Mouse (Mus musculus) adrenal gland, postnatal 14 days (tissue): ENCODE results near the gene Tifa. TPM values are rescaled to one million over a fixed set of nuclear protein-coding genes. Genes with fewer than 3 reads are reported as not detected.

Source experiments
- DNase-seq: peaks from one replicate; pipeline ENCODE4 v3.0.0; 2021; ENCODE audit warnings: mixed read lengths
- total RNA-seq: library from RNA; stranded (reverse); gene quantifications from 2 replicates; pipeline ENCODE4 v1.2.3, GENCODE M21; 2021

Tifa gene
- total RNA-seq, 1 experiment from 2014 or later: 3.0 TPM

DNA sequence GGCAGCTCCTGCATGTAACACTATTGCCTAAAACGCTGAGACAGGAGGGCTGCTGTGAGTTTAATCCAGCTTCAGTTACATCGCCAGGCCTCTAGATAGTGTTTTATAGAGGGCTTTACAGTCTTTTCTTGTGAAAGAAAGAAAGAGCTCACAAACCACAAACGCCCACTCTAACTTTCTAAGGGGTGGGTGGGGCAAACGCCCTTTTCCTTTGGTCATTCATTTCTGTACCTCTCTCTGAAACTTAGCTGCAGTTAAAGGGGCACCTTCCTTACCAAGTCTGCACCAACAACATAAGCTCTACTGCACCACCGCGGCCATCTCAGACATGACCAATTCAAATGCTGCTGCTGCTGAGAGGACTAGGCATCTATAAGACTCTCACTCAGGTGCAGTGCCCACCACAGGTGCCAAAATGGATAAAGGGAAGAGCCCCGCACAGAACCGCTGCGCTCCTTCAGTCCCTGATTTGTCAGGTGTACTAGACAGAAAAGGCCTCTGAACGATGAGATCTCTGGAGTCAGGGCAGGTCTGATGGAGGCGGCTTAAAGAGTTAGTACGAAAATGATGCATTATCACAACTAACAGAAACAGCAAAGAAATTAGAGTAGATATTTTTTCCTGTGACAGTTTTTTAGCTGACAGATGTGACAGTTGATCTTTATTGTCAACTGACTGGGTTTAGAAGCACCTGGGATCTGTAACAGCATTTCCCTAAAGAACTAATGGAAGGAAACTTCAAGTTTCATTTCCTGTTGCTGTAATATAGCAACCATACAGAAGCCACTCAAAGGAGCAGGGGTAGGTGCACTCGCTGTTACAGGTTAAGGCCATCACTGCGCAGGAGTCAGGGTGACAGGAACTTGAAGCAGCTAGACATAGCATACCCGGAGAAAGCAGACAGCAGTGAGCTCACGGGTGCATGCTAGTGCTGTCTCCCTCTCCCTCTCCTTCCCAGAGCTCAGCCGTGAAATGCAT lies 34.6 kb downstream of the Tifa start:
- no peak for DNase-seq

GRCm38 (mm10) chr3:127826503-127826902 lies 36.9 kb downstream of the Tifa start:
- DNase-seq: no peak

- no peak for DNase-seq
Observed at GRCm38 (mm10) chr3:127827123-127827522, 37.5 kb downstream of the Tifa start.

GRCm38 (mm10) chr3:127830183-127830582 lies 40.6 kb downstream of the Tifa start:
- DNase-seq: no peak

- no peak for DNase-seq
Observed at GRCm38 (mm10) chr3:127831079-127831478, 41.5 kb downstream of the Tifa start.

DNA sequence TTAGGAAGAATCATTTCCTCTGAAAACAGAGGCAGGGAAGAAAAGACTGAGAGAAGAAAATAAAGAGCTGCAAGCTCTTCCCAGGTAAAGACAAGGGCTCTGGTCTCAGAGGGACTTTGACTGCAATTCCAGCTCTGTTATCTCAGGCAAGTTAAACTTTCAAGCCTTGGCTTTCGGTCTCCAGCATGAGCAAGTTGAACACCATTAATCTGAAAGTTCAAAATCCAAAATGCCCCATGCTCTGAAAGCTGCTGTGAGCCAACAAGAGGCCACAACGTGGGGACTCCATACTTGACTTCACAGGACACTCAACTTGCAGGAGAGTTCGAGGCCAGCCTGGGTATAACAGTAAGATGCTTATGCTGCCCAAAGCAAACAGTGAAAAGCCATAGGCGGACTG lies 44.4 kb downstream of the Tifa start:
- no peak for DNase-seq

- DNase-seq: no peak
Observed at GRCm38 (mm10) chr3:127835594-127835993, 46.0 kb downstream of the Tifa start.

DNA sequence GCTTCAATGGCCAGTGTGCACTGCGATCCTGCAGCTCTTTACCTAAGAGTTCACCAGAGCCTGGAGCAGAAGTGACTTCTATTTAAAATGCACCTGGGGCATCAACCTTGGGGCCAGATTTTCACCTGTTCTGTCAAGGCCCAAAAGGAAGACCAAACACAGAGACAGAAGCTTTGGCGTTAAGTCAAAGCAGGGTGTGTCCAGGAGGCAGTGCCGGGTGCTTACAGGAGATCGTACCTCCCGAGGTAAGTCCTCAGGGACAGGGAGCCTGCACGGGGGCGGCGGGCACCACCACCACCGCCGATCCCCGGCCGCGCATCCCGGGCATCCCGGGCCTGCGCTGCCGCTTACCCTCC lies 47.2 kb downstream of the Tifa start:
- DNase-seq: no peak

GRCm38 (mm10) chr3:127837154-127837865 lies 47.7 kb downstream of the Tifa start, which contains the start of gene Ap1ar:
TSS of gene Ap1ar (minus strand) at chr3:127837523.
- DNase-seq: peak; percentile 98

DNA sequence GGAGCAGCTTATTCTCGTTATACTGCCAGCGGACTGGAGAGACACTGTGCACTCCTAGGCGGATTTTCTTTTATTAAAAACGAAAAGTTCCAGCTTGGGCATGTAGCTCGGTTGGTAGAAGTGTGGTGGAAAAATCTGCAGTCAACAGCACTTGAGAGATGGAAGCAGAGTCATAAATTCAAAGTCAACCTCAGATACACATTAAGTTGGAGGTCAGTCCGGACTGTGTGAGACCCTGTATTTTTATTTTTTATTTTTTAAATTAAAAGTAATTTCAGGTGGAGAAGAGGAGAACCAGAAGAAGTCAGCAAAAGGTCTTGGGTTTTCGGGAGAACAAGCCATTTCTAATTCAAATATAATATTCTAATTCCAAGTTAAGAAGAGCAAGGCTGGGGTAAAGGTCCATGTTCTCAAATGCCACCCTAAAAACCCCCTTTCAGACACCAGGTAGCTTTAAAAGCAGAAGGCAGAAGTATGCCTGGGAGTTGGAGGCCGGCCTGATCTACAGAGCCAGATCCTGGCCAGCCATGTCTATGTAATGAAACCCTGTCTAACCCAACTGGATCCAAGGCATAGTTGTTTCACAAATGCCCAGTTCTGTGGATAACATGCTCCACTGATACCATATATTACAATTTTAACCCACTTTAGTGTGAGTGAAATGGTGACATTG lies 48.5 kb downstream of the Tifa start:
- no peak for DNase-seq

GRCm38 (mm10) chr3:127841926-127842325 lies 52.3 kb downstream of the Tifa start:
- DNase-seq: no peak

GRCm38 (mm10) chr3:127843324-127843940 lies 53.8 kb downstream of the Tifa start:
- DNase-seq: peak; percentile 37

DNA sequence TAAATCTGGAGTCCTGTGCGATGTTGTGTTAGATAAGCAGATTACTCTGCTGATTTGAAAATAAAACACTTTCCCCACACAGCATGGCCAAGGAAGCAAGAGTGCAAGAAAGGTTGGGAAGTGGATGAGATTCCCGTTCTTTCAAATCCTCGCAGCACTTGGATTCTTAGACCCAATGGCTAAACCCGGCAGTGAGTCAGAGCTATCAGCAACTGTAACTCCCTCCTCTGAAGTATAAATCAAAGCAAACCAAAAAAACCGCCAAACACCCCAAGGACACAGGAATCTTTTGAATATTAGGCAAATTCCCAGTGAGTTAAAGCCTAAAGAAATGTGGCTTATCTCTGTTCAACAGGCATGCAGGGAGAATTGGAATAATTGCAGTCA lies 54.3 kb downstream of the Tifa start:
- peak; percentile 51 for DNase-seq

- peak; percentile 66 for DNase-seq
Observed at GRCm38 (mm10) chr3:127848088-127848808, 58.6 kb downstream of the Tifa start.

GRCm38 (mm10) chr3:127849922-127850321 lies 60.3 kb downstream of the Tifa start:
- DNase-seq: no peak

GRCm38 (mm10) chr3:127850776-127851646 lies 61.4 kb downstream of the Tifa start:
- no peak for DNase-seq

DNA sequence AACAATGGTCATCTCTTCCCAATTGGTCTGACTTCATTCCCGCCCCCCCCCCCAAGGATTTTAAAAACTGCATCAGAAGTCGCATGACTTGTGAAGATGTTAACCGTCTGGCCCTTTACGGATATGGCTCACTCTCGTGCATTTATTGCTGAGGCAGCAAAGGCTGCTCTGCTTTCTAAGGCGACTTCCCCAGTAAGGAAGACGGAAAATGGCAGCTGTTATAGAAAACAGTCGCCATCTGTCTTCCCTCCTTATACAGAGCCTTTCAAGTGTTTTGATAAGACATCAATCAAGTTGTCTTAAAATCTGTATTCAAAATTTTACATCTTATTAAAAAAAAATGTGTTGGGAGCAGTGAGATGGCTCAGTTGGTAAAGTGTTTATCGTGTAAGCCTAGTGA lies 63.1 kb downstream of the Tifa start:
- DNase-seq: no peak

GRCm38 (mm10) chr3:127853431-127854206 lies 64.0 kb downstream of the Tifa start:
- DNase-seq: peak; percentile 84

DNA sequence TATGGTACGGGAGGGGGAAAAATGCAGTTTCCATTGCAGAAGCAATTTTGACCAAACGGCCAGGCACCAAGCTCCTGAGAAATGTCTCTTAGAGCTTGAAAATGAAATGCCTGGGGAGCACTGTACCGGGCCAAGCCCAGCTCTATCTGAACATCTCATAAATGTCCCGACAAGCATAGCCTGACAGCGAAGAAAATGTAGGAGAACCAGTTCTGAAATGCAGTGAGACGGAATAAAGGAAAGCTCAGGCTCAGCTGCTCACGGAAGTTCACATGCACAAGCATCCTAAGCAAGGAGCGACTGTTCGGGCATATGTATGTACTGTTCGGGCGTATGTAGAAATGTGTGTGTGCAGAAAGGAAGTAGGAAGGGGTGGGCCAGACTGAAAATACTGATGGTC lies 71.7 kb downstream of the Tifa start:
- no peak for DNase-seq

- DNase-seq: no peak
Observed at GRCm38 (mm10) chr3:127862479-127862878, 72.9 kb downstream of the Tifa start.
